Mouse (Mus musculus) small intestine, adult 2 months (tissue): ENCODE data around the gene Dnajb14.

ENCODE experiments used
- CTCF ChIP-seq: fragments of 200-500 bp; IDR thresholded peaks from 2 replicates; pipeline ENCODE4 v1.5.1; 2012; ENCODE audit warnings: low read depth, mild to moderate bottlenecking, control low read depth, inconsistent platforms, low read length, moderate library complexity, mixed read lengths; ENCODE audit not compliant: insufficient replicate concordance, insufficient read length; ENCODE audit errors: extremely low read depth
- POLR2A ChIP-seq: fragments of 200-500 bp; IDR thresholded peaks from 2 replicates; pipeline ENCODE4 v1.6.1; 2012; ENCODE audit warnings: low read depth, mild to moderate bottlenecking, control low read depth, inconsistent platforms, low read length, moderate library complexity

- TF ChIP-seq CTCF: no peak
- TF ChIP-seq POLR2A: no peak
Observed at GRCm38 (mm10) chr3:137856061-137856460, 11.4 kb upstream of the Dnajb14 start.
